Mouse (Mus musculus) lung, adult 2 months (tissue): ENCODE measurements around the gene Fgf6.

Experiments used
- CTCF ChIP-seq: fragments of 200-500 bp; IDR thresholded peaks from 2 replicates; pipeline ENCODE4 v1.5.1; 2011; ENCODE audit warnings: mild to moderate bottlenecking, low read length, control low read depth; ENCODE audit not compliant: insufficient read depth
- POLR2A ChIP-seq: fragments of 200-500 bp; IDR thresholded peaks from 2 replicates; pipeline ENCODE4 v1.6.1; 2011; ENCODE audit warnings: low read depth, mild to moderate bottlenecking, control low read depth, low read length, borderline replicate concordance; ENCODE audit errors: extremely low read depth

GRCm38 (mm10) chr6:127020431-127020830 lies 5.0 kb downstream of the Fgf6 start:
- TF ChIP-seq POLR2A (no peak), CTCF (no peak)
